Mouse (Mus musculus) mesoderm, embryonic 11.5 days (tissue): ENCODE results near the gene Mast1.

Source experiments
- DNase-seq: peaks from one replicate; pipeline ENCODE4 v3.0.0-alpha.2; 2012; ENCODE audit warnings: low read depth, low spot score

Mast1 gene

GRCm38 (mm10) chr8:84973803-84974542 lies 36.8 kb upstream of the Mast1 start:
- peak; percentile 74 for DNase-seq

DNA sequence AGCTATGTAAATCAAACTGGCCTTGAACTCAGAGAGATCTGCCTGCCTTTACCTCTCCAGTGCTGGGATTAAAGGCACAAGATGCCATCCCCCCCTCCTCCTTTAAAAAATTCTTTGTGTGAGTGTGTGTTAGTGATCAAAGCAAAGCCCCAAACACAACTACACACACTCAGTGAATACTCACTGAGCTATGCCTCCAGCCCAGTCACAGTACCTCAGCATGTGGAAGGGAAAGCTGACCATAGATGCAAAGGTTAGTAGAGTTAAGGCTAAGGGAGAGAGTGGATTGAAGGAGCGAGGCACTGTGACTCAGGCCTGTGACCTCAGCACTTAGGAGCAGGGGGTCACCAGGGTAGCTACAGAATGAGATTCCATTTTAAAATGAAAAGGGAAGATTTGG lies 35.9 kb upstream of the Mast1 start:
- DNase-seq: no peak

DNA sequence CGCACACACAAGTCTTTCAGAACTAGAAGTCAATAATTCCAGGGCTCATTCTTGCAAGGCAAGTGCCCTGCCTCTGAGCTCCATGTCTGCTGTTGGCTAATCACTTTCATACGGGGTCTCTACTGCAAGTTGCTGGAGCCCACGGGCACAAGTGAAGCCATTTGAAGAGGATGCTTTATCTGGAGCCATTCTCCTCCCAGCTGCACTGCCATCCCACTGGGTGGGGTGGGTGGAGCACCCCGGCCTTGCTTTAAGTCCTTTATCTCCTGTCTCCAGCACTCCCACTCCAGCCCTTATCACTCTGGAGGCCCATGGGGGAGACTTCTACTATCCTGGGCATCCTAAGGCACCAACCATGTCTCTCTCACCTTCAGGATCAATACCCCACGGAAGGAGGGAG lies 33.8 kb upstream of the Mast1 start:
- DNase-seq: no peak

- no peak for DNase-seq
Observed at GRCm38 (mm10) chr8:84970135-84970790, 33.1 kb upstream of the Mast1 start.

GRCm38 (mm10) chr8:84969241-84970134 lies 32.3 kb upstream of the Mast1 start, which contains the start of the genes Gm49661, Prdx2 and Rnaseh2a:
Gm49661 (minus strand) TSS chr8:84969433.
Prdx2 (plus strand) TSS chr8:84969587.
Rnaseh2a (minus strand) TSS chr8:84969767.
- DNase-seq: peak; percentile 77

GRCm38 (mm10) chr8:84968650-84969049 lies 31.5 kb upstream of the Mast1 start:
- DNase-seq: no peak

- no peak for DNase-seq
Observed at GRCm38 (mm10) chr8:84967532-84968304, 30.6 kb upstream of the Mast1 start.

- DNase-seq: no peak
Observed at GRCm38 (mm10) chr8:84966603-84967002, 29.4 kb upstream of the Mast1 start.

DNA sequence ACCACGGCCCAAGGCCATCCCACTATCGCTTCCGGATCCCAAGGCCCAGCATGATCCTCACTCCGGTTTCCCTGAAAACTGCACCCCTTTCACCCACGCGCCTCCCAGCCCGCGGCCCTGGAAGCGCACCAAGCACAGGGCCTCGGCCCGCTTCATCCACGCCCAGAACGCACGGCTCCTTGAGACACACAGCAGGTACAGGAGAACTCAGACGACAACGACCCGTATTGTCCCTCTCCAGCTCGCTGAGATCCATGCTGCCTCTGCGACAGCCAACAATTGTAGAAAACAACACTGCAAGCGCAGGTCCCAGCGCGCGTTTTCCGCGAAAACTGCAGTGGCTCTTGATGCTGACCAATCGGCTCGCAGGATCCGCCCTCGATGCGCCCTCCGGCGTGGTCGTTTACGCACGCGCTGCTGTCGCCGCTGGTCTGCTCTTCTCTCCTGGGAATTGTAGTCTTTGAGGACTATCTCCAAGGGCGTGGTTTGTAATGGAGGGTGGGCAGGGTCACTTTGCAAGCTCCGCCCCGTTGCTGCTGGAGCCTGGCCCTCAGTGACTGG lies 28.7 kb upstream of the Mast1 start:
- DNase-seq: peak; percentile 97

DNA sequence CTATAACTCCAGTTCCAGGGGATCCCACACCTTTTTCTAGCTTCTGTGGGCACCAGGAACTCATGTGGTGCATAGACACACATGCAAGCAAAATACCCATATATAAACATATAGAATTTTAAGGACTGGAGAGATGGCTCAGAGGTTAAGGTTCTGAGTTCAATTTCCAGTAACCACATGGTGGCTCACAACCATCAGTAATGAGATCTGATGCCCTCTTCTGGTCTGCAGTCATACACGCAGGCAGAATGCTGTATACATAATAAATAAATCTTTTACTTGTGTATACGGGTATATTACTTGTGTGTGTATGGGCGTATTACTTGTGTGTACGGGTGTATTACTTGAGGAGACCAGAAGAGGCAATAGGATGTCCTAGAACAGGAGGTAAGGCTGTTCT lies 26.8 kb upstream of the Mast1 start:
- DNase-seq: no peak

DNA sequence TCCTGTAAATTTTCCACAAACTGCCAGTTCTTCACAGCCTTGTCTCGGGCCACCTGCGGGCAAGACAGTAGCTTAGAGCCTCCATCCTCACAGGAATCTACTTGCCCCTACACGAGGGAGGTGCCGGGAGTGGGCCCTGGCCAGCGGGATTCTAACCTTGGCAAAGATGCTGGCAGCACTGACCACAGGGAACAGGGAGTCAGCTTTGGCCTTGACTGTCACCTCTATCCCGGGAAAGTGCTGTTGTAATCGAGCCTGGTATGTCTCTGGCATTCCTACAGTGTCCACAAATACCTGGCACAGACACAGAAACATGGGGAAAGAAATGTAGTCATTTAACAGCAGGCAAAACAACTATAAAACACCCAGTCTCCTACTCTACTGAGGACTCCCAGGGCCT lies 22.7 kb upstream of the Mast1 start:
- DNase-seq: no peak

GRCm38 (mm10) chr8:84956768-84957167 lies 19.6 kb upstream of the Mast1 start:
- peak; percentile 85 for DNase-seq

DNA sequence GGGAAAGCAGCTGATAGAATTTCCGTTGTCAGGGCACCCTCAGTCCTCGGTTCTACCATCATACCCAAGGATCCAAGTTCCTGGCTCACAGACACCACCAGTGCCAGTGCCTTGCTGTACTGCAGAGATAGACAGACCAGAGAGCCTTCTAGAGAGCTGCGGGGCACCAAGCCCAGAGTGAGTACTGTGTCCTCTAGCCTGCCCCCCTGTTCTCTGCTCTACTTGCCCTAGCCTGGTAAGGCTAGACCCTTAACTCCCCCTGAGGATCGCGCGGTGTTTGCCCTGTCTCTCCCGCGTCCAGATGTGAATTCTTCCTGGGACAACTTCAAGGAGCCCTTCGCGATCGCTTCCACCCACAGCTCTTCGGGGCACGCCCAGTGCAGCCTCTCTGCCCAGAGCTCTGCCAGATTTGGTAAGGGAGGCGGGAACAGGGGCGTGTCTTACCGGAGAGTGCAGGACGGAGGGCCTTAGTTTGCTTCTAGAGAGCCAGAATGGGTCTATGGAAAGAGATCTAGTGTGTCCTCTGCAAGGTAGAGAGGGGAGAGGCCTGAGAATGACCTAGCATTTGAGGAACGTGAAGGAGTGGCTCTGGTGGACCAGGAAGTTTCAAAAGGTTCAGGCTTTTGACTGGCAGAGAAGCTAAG lies 15.6 kb upstream of the Mast1 start:
- no peak for DNase-seq

GRCm38 (mm10) chr8:84949753-84950152 lies 12.6 kb upstream of the Mast1 start:
- no peak for DNase-seq

GRCm38 (mm10) chr8:84947241-84947545 lies 10.0 kb upstream of the Mast1 start:
- peak; percentile 69 for DNase-seq

DNA sequence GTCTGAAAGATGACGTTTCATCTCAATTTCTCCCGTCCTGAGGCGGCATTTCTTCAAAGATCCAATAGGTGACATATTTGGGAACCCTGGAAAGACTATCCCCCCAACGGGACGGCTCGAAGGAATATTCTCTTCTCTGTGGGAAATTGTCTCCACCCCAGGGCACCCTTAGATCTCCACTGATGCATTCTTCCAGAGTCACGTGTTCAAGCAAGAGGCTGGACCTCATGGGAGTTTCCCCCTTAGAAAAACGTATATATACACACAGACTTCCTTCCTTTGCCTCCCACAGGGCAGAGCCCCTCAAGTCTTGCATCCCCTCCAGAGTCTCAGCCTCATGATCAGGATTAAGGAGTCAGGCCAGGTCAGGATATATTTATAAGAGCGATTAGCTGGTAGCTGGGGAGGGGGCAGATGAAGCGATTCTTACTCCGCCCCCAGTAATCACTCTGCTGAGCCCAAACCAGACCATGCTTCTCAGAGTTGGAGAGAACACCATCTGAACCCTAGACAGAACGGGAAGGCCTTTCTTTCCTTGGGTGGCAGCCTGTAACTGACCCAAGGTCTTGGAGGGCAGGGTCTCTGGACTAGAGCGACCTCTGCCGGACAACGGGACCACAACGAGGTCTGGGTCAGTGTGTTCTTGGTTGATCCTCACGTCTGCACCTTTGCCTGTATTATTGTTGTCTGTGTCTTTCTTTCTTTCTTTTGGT lies 9.5 kb upstream of the Mast1 start, which contains the start of gene Rtbdn:
TSS of gene Rtbdn (plus strand) at position 464 of the 713 bp plus-strand sequence.
- DNase-seq: no peak

- no peak for DNase-seq
Observed at GRCm38 (mm10) chr8:84945633-84946527, 8.7 kb upstream of the Mast1 start.

DNA sequence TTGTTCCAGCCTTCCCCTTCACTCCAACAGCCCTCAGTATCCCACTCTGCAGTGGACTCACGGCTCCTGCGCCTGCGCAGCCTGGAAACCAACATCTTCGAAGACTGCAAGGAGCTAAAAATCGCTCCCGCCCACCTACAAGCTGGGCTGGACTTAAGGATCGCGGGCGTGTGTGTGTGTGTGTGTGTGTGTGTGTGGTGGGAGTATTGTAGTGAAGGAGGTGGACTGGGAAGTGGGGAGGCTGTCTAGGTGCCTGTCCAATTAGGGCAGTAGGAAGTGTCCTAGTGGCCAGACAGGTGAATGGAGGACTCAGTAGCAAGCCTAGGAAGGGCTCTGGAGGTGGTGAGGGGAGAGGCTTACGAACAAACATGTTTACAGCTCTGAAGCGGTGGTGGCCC lies 8.1 kb upstream of the Mast1 start:
- no peak for DNase-seq
